Mouse (Mus musculus): ENCODE results near the gene Scyl2. TPM values are rescaled to one million over a fixed set of nuclear protein-coding genes. Genes with fewer than 3 reads are reported as not detected.

Scyl2 gene
- polyA plus RNA-seq (2014; fragmentation: Nextera tagmentation; extraction: Ambion mirVana), result 9.5 and 9.9 TPM in 2 replicates

GRCm38 (mm10) chr10:89686139-89686808, at the start of gene Scyl2:
Gene Scyl2 (minus strand): TSS chr10:89686285.
- WGBS, result 3% methylated on average over 29 of the region's 31 CpGs
- peak; percentile 100 for ATAC-seq (ENCODE audit: insufficient number of reproducible peaks, insufficient read depth, low FRiP score, low read depth)
- H3K27ac ChIP-seq (replicated peaks in 1 of 2; ENCODE audit: control insufficient read depth in 1 of 2, insufficient read depth in 1 of 2, low read depth in 2 of 2, low read length in 2 of 2), result peak within 1 kb of the TSS; percentile 34 to 76; a peak in 2 of 4 replicates
- peaks cover 0 to 7% of the 10 kb centered on the region in 2 experiments; a peak in 2 of 4 replicates for H3K4me1 ChIP-seq (ENCODE audit: control insufficient read depth in 2 of 2, insufficient read depth in 2 of 2, low read length in 2 of 2)
- no peaks in the 10 kb centered on the region for H3K27me3 ChIP-seq (ENCODE audit: control insufficient read depth, insufficient read depth, low read length)
- H3K36me3 ChIP-seq (ENCODE audit: control insufficient read depth, insufficient read depth, low read length), result no peaks in the 10 kb centered on the region
- H3K4me3 ChIP-seq (ENCODE audit: control insufficient read depth in 1 of 2, insufficient read depth in 1 of 2, low read depth in 1 of 2, low read length in 2 of 2), result peak within 1 kb of the TSS; percentile 80 to 98
- peak within 1 kb of the TSS; percentile 89 for H3K4me2 ChIP-seq (ENCODE audit: low read length)
- no peaks in the 10 kb centered on the region for H3K9me3 ChIP-seq (ENCODE audit: control insufficient read depth, low read length)
- peak within 1 kb of the TSS; percentile 95 for H3K9ac ChIP-seq (ENCODE audit: low read length)

DNA sequence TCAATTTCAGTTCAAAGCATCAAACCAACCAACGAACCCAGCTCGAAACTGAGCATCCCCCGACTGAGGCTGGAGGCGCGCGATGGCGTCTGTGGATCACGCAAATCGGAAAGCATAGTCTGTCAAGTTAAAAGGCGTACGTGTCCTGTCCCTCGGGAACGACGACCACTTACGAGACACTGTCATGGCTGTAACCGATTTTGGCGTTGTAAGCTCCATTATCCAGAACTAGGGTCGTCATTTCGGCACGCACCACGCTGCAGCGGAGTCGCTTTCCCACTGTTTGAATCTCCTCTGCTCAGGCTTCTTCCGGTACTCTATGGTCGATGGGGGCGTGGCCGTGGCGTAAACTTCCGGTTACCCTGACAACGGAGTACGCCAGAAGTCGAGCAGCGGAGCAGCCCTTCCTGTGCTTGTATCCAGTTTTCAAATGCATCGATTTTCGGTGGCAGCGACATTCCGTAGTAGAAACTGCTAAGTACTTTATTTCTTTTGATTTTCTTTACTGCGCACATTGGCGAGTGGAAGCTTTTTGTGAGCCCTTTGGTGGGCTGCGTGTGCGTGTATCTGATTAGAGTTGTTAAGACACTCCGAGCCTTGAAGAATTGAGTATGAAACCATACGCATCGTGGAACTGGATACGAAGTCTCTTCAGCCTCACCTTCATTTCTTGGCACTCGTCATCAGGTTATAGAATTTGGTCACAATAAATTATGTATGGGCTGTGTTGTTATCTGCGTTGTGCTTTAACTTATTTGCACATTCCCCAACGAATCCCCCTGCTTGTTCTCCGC, 46.1 kb upstream of the Scyl2 start, which contains the start of gene Actr6:
TSS of gene Actr6 (minus strand) at position 295 of the 794 bp plus-strand sequence.
- Histone ChIP-seq H3K4me3 (ENCODE audit: control insufficient read depth in 1 of 2, insufficient read depth in 1 of 2, low read depth in 1 of 2, low read length in 2 of 2) (peak within 1 kb of the TSS; percentile 65 to 79), H3K27me3 (ENCODE audit: control insufficient read depth, insufficient read depth, low read length) (no peaks in the 10 kb centered on the region), H3K9ac (ENCODE audit: low read length) (peak within 1 kb of the TSS; percentile 80), H3K4me1 (ENCODE audit: control insufficient read depth in 2 of 2, insufficient read depth in 2 of 2, low read length in 2 of 2) (peaks cover 0 to 9% of the 10 kb centered on the region in 2 experiments; a peak in 2 of 4 replicates), H3K36me3 (ENCODE audit: control insufficient read depth, insufficient read depth, low read length) (peaks cover 6% of the 10 kb centered on the region), H3K4me2 (ENCODE audit: low read length) (peak within 1 kb of the TSS; percentile 77), H3K9me3 (ENCODE audit: control insufficient read depth, low read length) (no peaks in the 10 kb centered on the region), H3K27ac (replicated peaks in 1 of 2; ENCODE audit: control insufficient read depth in 1 of 2, insufficient read depth in 1 of 2, low read depth in 2 of 2, low read length in 2 of 2) (peak within 1 kb of the TSS; percentile 5 to 57; a peak in 2 of 4 replicates)
- under 1% methylated on average over 49 of the region's 49 CpGs for WGBS
- peak; percentile 96 for ATAC-seq (ENCODE audit: insufficient number of reproducible peaks, insufficient read depth, low FRiP score, low read depth)

GRCm38 (mm10) chr10:89731341-89731740, 45.3 kb upstream of the Scyl2 start:
- Histone ChIP-seq H3K36me3 (ENCODE audit: control insufficient read depth, insufficient read depth, low read length) (peaks cover 13% of the 10 kb centered on the region), H3K9ac (ENCODE audit: low read length) (peak overlapping the region; percentile 80), H3K4me2 (ENCODE audit: low read length) (peak overlapping the region; percentile 77), H3K9me3 (ENCODE audit: control insufficient read depth, low read length) (no peaks in the 10 kb centered on the region), H3K4me3 (ENCODE audit: control insufficient read depth in 1 of 2, insufficient read depth in 1 of 2, low read depth in 1 of 2, low read length in 2 of 2) (peak overlapping the region; percentile 65 to 79; a peak in 3 of 4 replicates), H3K27ac (replicated peaks in 1 of 2; ENCODE audit: control insufficient read depth in 1 of 2, insufficient read depth in 1 of 2, low read depth in 2 of 2, low read length in 2 of 2) (no peak overlapping the region), H3K27me3 (ENCODE audit: control insufficient read depth, insufficient read depth, low read length) (no peaks in the 10 kb centered on the region), H3K4me1 (ENCODE audit: control insufficient read depth in 2 of 2, insufficient read depth in 2 of 2, low read length in 2 of 2) (peaks cover 0 to 9% of the 10 kb centered on the region in 2 experiments; a peak in 2 of 4 replicates)
- no peak for ATAC-seq (ENCODE audit: insufficient number of reproducible peaks, insufficient read depth, low FRiP score, low read depth)
- 10% methylated on average over 5 of the region's 5 CpGs for WGBS

- no peaks in the 10 kb centered on the region for H3K27me3 ChIP-seq (ENCODE audit: control insufficient read depth, insufficient read depth, low read length)
- H3K36me3 ChIP-seq (ENCODE audit: control insufficient read depth, insufficient read depth, low read length), result peaks cover 23% of the 10 kb centered on the region
- H3K4me2 ChIP-seq (ENCODE audit: low read length), result no peak overlapping the region
- peaks cover 0 to 9% of the 10 kb centered on the region in 2 experiments; a peak in 2 of 4 replicates for H3K4me1 ChIP-seq (ENCODE audit: control insufficient read depth in 2 of 2, insufficient read depth in 2 of 2, low read length in 2 of 2)
- H3K27ac ChIP-seq (replicated peaks in 1 of 2; ENCODE audit: control insufficient read depth in 1 of 2, insufficient read depth in 1 of 2, low read depth in 2 of 2, low read length in 2 of 2), result no peak overlapping the region
- H3K9me3 ChIP-seq (ENCODE audit: control insufficient read depth, low read length), result no peaks in the 10 kb centered on the region
- H3K9ac ChIP-seq (ENCODE audit: low read length), result no peak overlapping the region
- WGBS, result 76% methylated on average over 6 of the region's 6 CpGs
- ATAC-seq (ENCODE audit: insufficient number of reproducible peaks, insufficient read depth, low FRiP score, low read depth), result no peak
- H3K4me3 ChIP-seq (ENCODE audit: control insufficient read depth in 1 of 2, insufficient read depth in 1 of 2, low read depth in 1 of 2, low read length in 2 of 2), result no peak overlapping the region
Measured at GRCm38 (mm10) chr10:89730386-89730785, 44.3 kb upstream of the Scyl2 start.

DNA sequence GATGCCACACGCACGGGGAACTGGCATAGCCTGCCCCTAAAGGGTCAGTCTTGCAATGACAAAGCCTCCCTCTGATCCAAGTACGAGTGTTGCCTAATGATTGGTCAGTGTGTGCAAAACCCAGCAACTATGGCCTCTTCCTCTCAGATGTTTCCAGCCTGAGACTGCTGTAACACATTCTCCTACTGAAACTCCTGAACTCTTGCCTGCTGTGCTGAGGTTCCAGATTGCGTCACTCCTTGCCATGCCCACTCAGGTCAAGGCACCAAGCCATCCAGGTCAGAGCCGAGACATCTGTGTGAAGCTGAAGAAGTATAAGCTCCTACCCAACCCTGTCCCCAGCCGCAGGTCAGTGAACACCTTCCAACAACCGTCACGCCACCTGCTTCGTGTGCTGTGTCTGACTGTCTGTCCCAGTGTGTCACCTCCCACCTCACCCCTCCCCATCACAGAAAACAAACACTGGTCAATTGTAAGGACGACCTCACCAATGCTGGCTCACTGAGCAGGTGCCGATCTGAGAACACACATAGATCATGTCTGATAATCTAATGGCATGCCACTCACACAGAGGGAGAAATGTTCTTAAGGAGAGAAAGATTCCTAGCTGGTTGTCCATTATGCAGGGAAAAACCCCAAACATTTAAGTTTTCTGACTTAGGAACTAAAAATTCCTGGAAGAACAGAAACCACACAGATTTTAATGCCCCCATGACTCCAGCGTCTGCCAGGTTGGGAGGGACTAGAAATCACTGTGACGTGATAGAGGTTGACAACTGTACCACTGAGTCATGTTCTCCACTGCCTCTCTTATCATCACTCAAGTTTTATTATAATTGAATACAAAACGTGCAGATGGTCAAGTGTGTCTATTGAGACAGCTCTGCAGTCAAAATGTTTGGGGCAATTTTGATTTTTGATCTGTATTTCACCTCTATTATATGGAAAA, 36.4 kb upstream of the Scyl2 start:
- no peaks in the 10 kb centered on the region for H3K27me3 ChIP-seq (ENCODE audit: control insufficient read depth, insufficient read depth, low read length)
- H3K4me2 ChIP-seq (ENCODE audit: low read length), result no peak overlapping the region
- no peak overlapping the region for H3K4me3 ChIP-seq (ENCODE audit: control insufficient read depth in 1 of 2, insufficient read depth in 1 of 2, low read depth in 1 of 2, low read length in 2 of 2)
- H3K9me3 ChIP-seq (ENCODE audit: control insufficient read depth, low read length), result no peaks in the 10 kb centered on the region
- H3K4me1 ChIP-seq (ENCODE audit: control insufficient read depth in 2 of 2, insufficient read depth in 2 of 2, low read length in 2 of 2), result no peaks in the 10 kb centered on the region
- no peak overlapping the region for H3K27ac ChIP-seq (replicated peaks in 1 of 2; ENCODE audit: control insufficient read depth in 1 of 2, insufficient read depth in 1 of 2, low read depth in 2 of 2, low read length in 2 of 2)
- 87% methylated on average over 14 of the region's 14 CpGs for WGBS
- peaks cover 57% of the 10 kb centered on the region for H3K36me3 ChIP-seq (ENCODE audit: control insufficient read depth, insufficient read depth, low read length)
- H3K9ac ChIP-seq (ENCODE audit: low read length), result no peak overlapping the region
- ATAC-seq (ENCODE audit: insufficient number of reproducible peaks, insufficient read depth, low FRiP score, low read depth), result no peak; the same call in 1 of the 2 replicates

DNA sequence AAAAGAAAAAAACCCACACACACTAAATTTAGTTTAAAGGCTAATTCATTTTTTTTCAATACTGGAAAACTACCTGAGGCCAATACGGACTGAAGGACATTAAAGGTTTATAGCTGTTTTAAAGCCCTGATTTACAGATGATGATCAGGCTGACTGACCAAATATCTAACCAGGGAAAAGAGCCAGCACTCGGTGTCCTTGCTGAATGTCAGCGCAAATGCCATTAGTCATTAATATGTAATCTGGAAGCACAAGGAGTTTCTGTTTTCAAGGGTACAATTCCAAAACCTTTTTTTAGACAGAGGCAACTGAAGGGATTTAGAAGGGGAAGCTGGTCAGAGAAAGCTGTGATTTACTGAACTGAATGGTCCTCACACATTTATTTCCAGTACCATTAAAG, 34.7 kb upstream of the Scyl2 start:
- WGBS, result 74% methylated on average over 3 of the region's 3 CpGs
- no peak for ATAC-seq (ENCODE audit: insufficient number of reproducible peaks, insufficient read depth, low FRiP score, low read depth)
- H3K4me2 ChIP-seq (ENCODE audit: low read length), result no peak overlapping the region
- H3K4me1 ChIP-seq (ENCODE audit: control insufficient read depth in 2 of 2, insufficient read depth in 2 of 2, low read length in 2 of 2), result no peaks in the 10 kb centered on the region
- no peaks in the 10 kb centered on the region for H3K27me3 ChIP-seq (ENCODE audit: control insufficient read depth, insufficient read depth, low read length)
- H3K27ac ChIP-seq (replicated peaks in 1 of 2; ENCODE audit: control insufficient read depth in 1 of 2, insufficient read depth in 1 of 2, low read depth in 2 of 2, low read length in 2 of 2), result peak overlapping the region in 1 of 2 experiments; percentile 2; a peak in 2 of 4 replicates
- H3K9me3 ChIP-seq (ENCODE audit: control insufficient read depth, low read length), result no peaks in the 10 kb centered on the region
- H3K36me3 ChIP-seq (ENCODE audit: control insufficient read depth, insufficient read depth, low read length), result peaks cover 53% of the 10 kb centered on the region
- no peak overlapping the region for H3K4me3 ChIP-seq (ENCODE audit: control insufficient read depth in 1 of 2, insufficient read depth in 1 of 2, low read depth in 1 of 2, low read length in 2 of 2)
- no peak overlapping the region for H3K9ac ChIP-seq (ENCODE audit: low read length)

DNA sequence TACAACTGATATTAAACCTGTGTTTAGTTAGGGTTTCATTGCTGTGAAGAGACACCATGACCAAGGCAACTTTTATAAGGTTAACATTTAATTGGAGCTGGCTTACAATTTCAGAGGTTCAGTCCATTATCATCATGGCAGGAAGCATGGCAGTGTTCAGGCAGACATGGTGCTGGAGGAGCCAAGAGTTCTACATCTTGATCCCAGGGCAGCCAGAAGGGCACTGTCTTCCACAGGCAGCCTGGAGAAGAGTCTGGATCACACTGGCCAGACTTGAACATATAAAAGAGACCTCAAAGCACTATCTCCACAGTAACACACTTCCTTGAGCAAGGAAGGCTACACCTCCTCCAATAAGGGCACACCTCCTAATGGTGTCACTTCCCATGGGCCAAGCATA, 34.2 kb upstream of the Scyl2 start:
- H3K27ac ChIP-seq (replicated peaks in 1 of 2; ENCODE audit: control insufficient read depth in 1 of 2, insufficient read depth in 1 of 2, low read depth in 2 of 2, low read length in 2 of 2), result no peak overlapping the region

More for the DNA sequence above, 34.2 kb upstream of the Scyl2 start:
- H3K36me3 ChIP-seq (ENCODE audit: control insufficient read depth, insufficient read depth, low read length), result peaks cover 53% of the 10 kb centered on the region
- H3K9me3 ChIP-seq (ENCODE audit: control insufficient read depth, low read length), result no peaks in the 10 kb centered on the region
- no peak overlapping the region for H3K4me3 ChIP-seq (ENCODE audit: control insufficient read depth in 1 of 2, insufficient read depth in 1 of 2, low read depth in 1 of 2, low read length in 2 of 2)
- no peak for ATAC-seq (ENCODE audit: insufficient number of reproducible peaks, insufficient read depth, low FRiP score, low read depth)
- H3K4me2 ChIP-seq (ENCODE audit: low read length), result no peak overlapping the region
- H3K27me3 ChIP-seq (ENCODE audit: control insufficient read depth, insufficient read depth, low read length), result no peaks in the 10 kb centered on the region
- no peaks in the 10 kb centered on the region for H3K4me1 ChIP-seq (ENCODE audit: control insufficient read depth in 2 of 2, insufficient read depth in 2 of 2, low read length in 2 of 2)
- no peak overlapping the region for H3K9ac ChIP-seq (ENCODE audit: low read length)

All from heart, embryonic 14.5 days (tissue).